Mouse (Mus musculus) erythroblast, embryonic 14.5 days (primary cell): ENCODE data around the gene Angptl3. TPM values are rescaled to one million over a fixed set of nuclear protein-coding genes. Genes with fewer than 3 reads are reported as not detected.

Experiments used
- H3K27me3 ChIP-seq: 2 replicates; pipeline ENCODE4 v1.6.1; 2012; ENCODE audit warnings: inconsistent platforms; ENCODE audit not compliant: control insufficient read depth
- H3K36me3 ChIP-seq: 2 replicates; pipeline ENCODE4 v1.6.1; 2012; ENCODE audit warnings: mild to moderate bottlenecking, inconsistent platforms; ENCODE audit not compliant: control insufficient read depth
- H3K4me1 ChIP-seq: 2 replicates; pipeline ENCODE4 v1.6.1; 2012; ENCODE audit warnings: inconsistent platforms; ENCODE audit not compliant: control insufficient read depth
- H3K4me3 ChIP-seq: replicated peaks from 2 replicates; pipeline ENCODE3; 2012; ENCODE audit warnings: moderate library complexity, mild to moderate bottlenecking, inconsistent platforms
- H3K9me3 ChIP-seq: 2 replicates; pipeline ENCODE4 v1.6.1; 2012; ENCODE audit warnings: low read length, inconsistent platforms, mixed read lengths; ENCODE audit not compliant: control insufficient read depth
- GATA1 ChIP-seq: IDR thresholded peaks from 2 replicates; pipeline ENCODE4 v1.6.1; 2012; ENCODE audit warnings: low read length, inconsistent platforms, mixed read lengths
- TAL1 ChIP-seq: IDR thresholded peaks from 3 replicates; pipeline ENCODE4 v1.6.1; 2012; ENCODE audit warnings: low read length, inconsistent platforms, mixed read lengths
- polyA plus RNA-seq: library from polyadenylated mRNA; stranded (reverse); fragments of >175 nt; gene quantifications from 2 replicates; pipeline ENCODE4 v1.2.3, GENCODE M21; 2012

Angptl3 gene
- polyA plus RNA-seq: 0.08 TPM in 1 of 2 replicates, not detected in the other

- Histone ChIP-seq H3K27me3 (no peaks in the 10 kb centered on the region), H3K4me1 (no peaks in the 10 kb centered on the region), H3K9me3 (no peaks in the 10 kb centered on the region), H3K36me3 (no peaks in the 10 kb centered on the region), H3K4me3 (peak within 1 kb of the TSS; percentile 25)
- TF ChIP-seq TAL1: no peak
- TF ChIP-seq GATA1: no peak
Observed at GRCm38 (mm10) chr4:99030686-99031085, at the start of gene Angptl3. Gene Angptl3, plus strand, starts transcription at chr4:99030954.

- Histone ChIP-seq H3K4me1 (no peaks in the 10 kb centered on the region), H3K36me3 (peaks cover 17% of the 10 kb centered on the region)
- TF ChIP-seq GATA1: no peak
Observed at GRCm38 (mm10) chr4:98984701-98985100, 46.1 kb upstream of the Angptl3 start.

GRCm38 (mm10) chr4:98993491-98993890 lies 37.3 kb upstream of the Angptl3 start:
- no peaks in the 10 kb centered on the region for H3K9me3 ChIP-seq
- H3K4me3 ChIP-seq: no peak overlapping the region
- TF ChIP-seq TAL1: no peak
- TF ChIP-seq GATA1: no peak
- no peaks in the 10 kb centered on the region for H3K4me1 ChIP-seq
- peaks cover 10% of the 10 kb centered on the region for H3K36me3 ChIP-seq
- H3K27me3 ChIP-seq: no peaks in the 10 kb centered on the region

More at GRCm38 (mm10) chr4:98984701-98985100, 46.1 kb upstream of the Angptl3 start:
- Histone ChIP-seq H3K27me3 (no peaks in the 10 kb centered on the region), H3K4me3 (no peak overlapping the region), H3K9me3 (no peaks in the 10 kb centered on the region)

DNA sequence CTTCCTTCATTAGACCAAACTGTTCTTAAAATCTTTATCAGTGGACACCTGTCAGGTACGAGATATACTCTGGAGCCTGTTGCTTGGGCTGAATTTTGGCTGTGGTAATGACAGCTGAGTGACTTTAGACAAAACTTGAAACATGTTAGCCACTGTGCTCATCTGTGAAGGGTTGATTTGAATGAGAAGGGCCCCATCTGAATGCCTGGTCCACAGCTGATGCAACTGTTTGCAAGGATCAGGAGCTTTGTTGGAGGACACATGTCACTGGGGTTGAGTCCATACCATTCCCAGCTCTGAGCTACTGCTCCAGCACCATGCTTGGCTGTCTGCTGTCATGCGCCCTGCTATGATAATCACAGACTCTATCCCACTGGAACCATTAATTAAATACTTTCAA lies 25.2 kb upstream of the Angptl3 start:
- peaks cover 6% of the 10 kb centered on the region for H3K36me3 ChIP-seq
- no peaks in the 10 kb centered on the region for H3K27me3 ChIP-seq
- H3K9me3 ChIP-seq: no peaks in the 10 kb centered on the region
- TF ChIP-seq TAL1 (no peak), GATA1 (no peak)
- H3K4me3 ChIP-seq: no peak overlapping the region
- no peaks in the 10 kb centered on the region for H3K4me1 ChIP-seq

DNA sequence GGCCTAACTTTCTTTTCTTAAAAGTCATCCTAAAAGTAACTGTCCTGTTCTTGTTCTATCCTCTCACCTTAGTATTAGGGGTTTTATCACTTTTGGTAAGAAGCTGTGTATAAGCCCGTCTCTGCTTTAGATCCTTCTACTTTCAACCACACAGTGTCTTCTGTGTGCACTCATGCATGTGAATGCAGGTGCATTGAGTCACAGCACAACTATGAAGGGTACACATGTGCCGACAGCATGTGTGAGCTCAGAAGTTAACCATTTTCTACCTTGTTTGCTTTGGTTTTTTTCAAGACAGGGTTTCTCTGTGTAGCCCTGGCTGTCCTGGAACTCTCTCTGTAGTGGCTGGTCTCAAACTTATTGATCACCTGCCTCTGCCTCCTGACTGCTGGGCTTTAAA lies 24.4 kb upstream of the Angptl3 start:
- Histone ChIP-seq H3K4me3 (no peak overlapping the region), H3K9me3 (no peaks in the 10 kb centered on the region), H3K27me3 (no peaks in the 10 kb centered on the region), H3K36me3 (peaks cover 10% of the 10 kb centered on the region), H3K4me1 (no peaks in the 10 kb centered on the region)
- no peak for TF ChIP-seq TAL1
- TF ChIP-seq GATA1: no peak

- peaks cover 14% of the 10 kb centered on the region for H3K36me3 ChIP-seq
- no peaks in the 10 kb centered on the region for H3K4me1 ChIP-seq
- H3K9me3 ChIP-seq: no peaks in the 10 kb centered on the region
- no peaks in the 10 kb centered on the region for H3K27me3 ChIP-seq
- no peak overlapping the region for H3K4me3 ChIP-seq
- TF ChIP-seq GATA1: no peak
- TF ChIP-seq TAL1: no peak
Observed at GRCm38 (mm10) chr4:99011039-99011438, 19.7 kb upstream of the Angptl3 start.

GRCm38 (mm10) chr4:99022221-99022620 lies 8.5 kb upstream of the Angptl3 start:
- H3K4me3 ChIP-seq: no peak overlapping the region
- peaks cover 2% of the 10 kb centered on the region for H3K36me3 ChIP-seq
- no peaks in the 10 kb centered on the region for H3K9me3 ChIP-seq
- TF ChIP-seq TAL1 (no peak), GATA1 (no peak)
- H3K27me3 ChIP-seq: no peaks in the 10 kb centered on the region
- no peaks in the 10 kb centered on the region for H3K4me1 ChIP-seq

DNA sequence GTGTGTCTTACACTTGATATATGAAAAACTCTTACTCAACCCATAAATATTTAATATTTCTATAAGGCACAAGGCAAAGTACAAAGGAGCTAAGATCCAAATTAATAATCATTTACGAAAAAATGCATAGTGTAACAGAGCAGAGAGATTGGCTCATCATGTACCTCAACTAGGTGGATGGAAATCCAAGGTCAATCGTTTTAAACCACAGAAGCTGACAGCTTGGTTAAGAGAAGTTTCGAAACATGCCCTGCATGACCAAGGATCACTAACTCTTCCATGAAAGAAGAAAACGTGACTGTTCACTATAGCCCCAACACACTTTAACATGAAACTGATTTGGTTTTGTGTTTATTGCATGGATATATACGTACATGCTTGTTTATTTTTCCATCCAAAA lies 2.4 kb upstream of the Angptl3 start:
- no peaks in the 10 kb centered on the region for H3K9me3 ChIP-seq
- H3K4me3 ChIP-seq: no peak overlapping the region

DNA sequence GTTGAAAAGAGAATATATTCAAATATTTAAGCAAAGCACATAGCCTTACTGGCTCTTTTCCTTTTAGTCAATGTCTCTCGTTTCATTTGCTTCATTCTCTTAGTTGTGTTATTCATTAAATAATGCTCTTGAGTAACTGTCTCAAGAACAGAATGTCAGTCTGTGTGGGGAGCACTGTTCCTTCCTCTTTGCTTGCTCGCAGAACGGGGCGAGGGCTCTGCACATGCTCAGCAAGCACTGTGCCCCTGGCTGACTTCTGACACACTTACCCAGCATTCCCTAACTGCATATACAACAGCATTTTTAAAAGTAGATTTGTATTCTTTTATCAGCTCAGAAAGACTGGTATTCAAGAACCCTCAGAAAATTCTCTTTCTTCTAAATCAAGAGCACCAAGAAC lies 2.2 kb downstream of the Angptl3 start:
- no peaks in the 10 kb centered on the region for H3K27me3 ChIP-seq
- H3K4me3 ChIP-seq: no peak overlapping the region
- H3K36me3 ChIP-seq: no peaks in the 10 kb centered on the region; the same call in 1 of the 2 replicates
- H3K4me1 ChIP-seq: no peaks in the 10 kb centered on the region
- TF ChIP-seq TAL1: no peak
- no peaks in the 10 kb centered on the region for H3K9me3 ChIP-seq

More for the DNA sequence above, 2.4 kb upstream of the Angptl3 start:
- no peaks in the 10 kb centered on the region for H3K4me1 ChIP-seq
- no peaks in the 10 kb centered on the region for H3K27me3 ChIP-seq
- H3K36me3 ChIP-seq: no peaks in the 10 kb centered on the region
- TF ChIP-seq GATA1 (no peak), TAL1 (no peak)

- peaks cover 26% of the 10 kb centered on the region for H3K4me1 ChIP-seq
- H3K27me3 ChIP-seq: no peaks in the 10 kb centered on the region
- TF ChIP-seq TAL1: no peak
- no peak for TF ChIP-seq GATA1
- H3K9me3 ChIP-seq: no peaks in the 10 kb centered on the region
- no peak overlapping the region for H3K4me3 ChIP-seq
- peaks cover 14% of the 10 kb centered on the region for H3K36me3 ChIP-seq
Observed at GRCm38 (mm10) chr4:99044854-99045253, 14.1 kb downstream of the Angptl3 start.
